In the genomic region with DNA sequence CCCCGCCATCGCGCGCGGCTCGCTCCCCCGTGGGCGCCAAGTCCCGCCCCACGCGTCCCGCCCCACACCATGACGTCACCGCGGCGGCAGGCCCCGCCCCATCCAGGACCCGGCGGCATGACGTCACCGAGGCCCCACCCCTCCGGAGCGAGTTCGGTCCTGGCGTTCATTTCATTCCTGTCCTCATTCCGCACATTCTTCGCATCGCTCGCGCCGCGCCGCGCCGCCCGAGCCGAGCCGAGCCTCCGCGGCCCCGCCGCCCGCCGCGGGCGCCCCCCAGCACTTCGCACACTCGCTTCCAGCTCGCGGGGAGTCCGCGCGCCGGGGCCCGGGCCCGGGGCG, we compare ENCODE assay signal across 8 mouse cellular contexts. TPM values are rescaled to one million over a fixed set of nuclear protein-coding genes. Genes with fewer than 3 reads are reported as not detected.
A peak's percentile ranks its signal among the peaks of the same experiment; 100 is the strongest.
DNase-seq lines count a peak whose midpoint lies in the region; ATAC-seq and TF ChIP-seq lines count a peak whose summit lies in the region.

TSS of gene Tead1 (plus strand) at position 148 of the 342 bp plus-strand sequence.

- 0% methylated on average over 52 of the region's 57 CpGs for WGBS in intestine, embryonic 16.5 days
- WGBS in midbrain, embryonic 11.5 days: under 1% methylated on average over 54 of the region's 57 CpGs
- WGBS in small intestine, adult 2 months: 1% methylated on average over 56 of the region's 57 CpGs

- H3K4me2 ChIP-seq in intestine, embryonic 16.5 days (ENCODE audit: low read depth, low read length): peak within 1 kb of the TSS; percentile 68
- H3K4me2 ChIP-seq in midbrain, embryonic 11.5 days: peak within 1 kb of the TSS; percentile 90

- no peaks in the 10 kb centered on the region for H3K36me3 ChIP-seq in intestine, embryonic 16.5 days (ENCODE audit: control insufficient read depth, insufficient read depth, low read length)
- H3K36me3 ChIP-seq in midbrain, embryonic 11.5 days (ENCODE audit: control insufficient read depth, insufficient read depth, low read length): no peaks in the 10 kb centered on the region
- no peaks in the 10 kb centered on the region for H3K36me3 ChIP-seq in small intestine, adult 2 months (ENCODE audit: control insufficient read depth, insufficient read depth, low read length)

- no peak; the same call in 1 of the 2 replicates for TF ChIP-seq POLR2A in small intestine, adult 2 months (IDR thresholded peaks at IDR 0.05; ENCODE audit: low read depth, low read length)

- H3K9me3 ChIP-seq in intestine, embryonic 16.5 days (ENCODE audit: control insufficient read depth, low read length): no peaks in the 10 kb centered on the region
- H3K9me3 ChIP-seq in midbrain, embryonic 11.5 days (ENCODE audit: control insufficient read depth, low read length): no peaks in the 10 kb centered on the region

- peak; percentile 89 for ATAC-seq in intestine, embryonic 16.5 days
- peak; percentile 89 for ATAC-seq in midbrain, embryonic 11.5 days (ENCODE audit: low FRiP score)

- DNase-seq in adrenal gland, postnatal 25 days: peak; percentile 100
- peak; percentile 92 for DNase-seq in embryo, embryonic 11.5 days (ENCODE audit: low read depth, low spot score)
- no peak for DNase-seq in gonadal fat pad, adult 2 months (ENCODE audit: low read depth)
- DNase-seq in left cerebral cortex, postnatal 36 days (ENCODE audit: low spot score in 2 of 2): peak; percentile 91 to 93
- peak; percentile 99 for DNase-seq in midbrain, embryonic 11.5 days (ENCODE audit: low spot score, missing footprints)
- no peak for DNase-seq in T-cell, adult 2 months (ENCODE audit: low spot score)

- peak within 1 kb of the TSS; percentile 92 for H3K4me3 ChIP-seq in intestine, embryonic 16.5 days (ENCODE audit: low read length)
- peak within 1 kb of the TSS; percentile 93 for H3K4me3 ChIP-seq in midbrain, embryonic 11.5 days (ENCODE audit: low read depth, low read length)
- peak within 1 kb of the TSS; percentile 97 for H3K4me3 ChIP-seq in small intestine, adult 2 months (ENCODE audit: low read depth, low read length)

- peaks cover 4% of the 10 kb centered on the region for H3K4me1 ChIP-seq in intestine, embryonic 16.5 days (ENCODE audit: control insufficient read depth, insufficient read depth, low read length)
- peaks cover 17% of the 10 kb centered on the region for H3K4me1 ChIP-seq in midbrain, embryonic 11.5 days (ENCODE audit: control insufficient read depth, insufficient read depth, low read length)
- no peaks in the 10 kb centered on the region for H3K4me1 ChIP-seq in small intestine, adult 2 months (ENCODE audit: control insufficient read depth, insufficient read depth, insufficient read length, low read length)

- H3K9ac ChIP-seq in intestine, embryonic 16.5 days (ENCODE audit: low read depth, low read length): peak within 1 kb of the TSS; percentile 95
- peak within 1 kb of the TSS; percentile 95 for H3K9ac ChIP-seq in midbrain, embryonic 11.5 days (ENCODE audit: low read length)

- no peaks in the 10 kb centered on the region for H3K27me3 ChIP-seq in intestine, embryonic 16.5 days (replicated peaks; ENCODE audit: control insufficient read depth, insufficient read depth, low read length)
- no peaks in the 10 kb centered on the region for H3K27me3 ChIP-seq in midbrain, embryonic 11.5 days (ENCODE audit: control insufficient read depth, insufficient read depth, low read length)
- no peaks in the 10 kb centered on the region for H3K27me3 ChIP-seq in small intestine, adult 2 months (ENCODE audit: control insufficient read depth, insufficient read depth, low read length)

- TF ChIP-seq CTCF in small intestine, adult 2 months (IDR thresholded peaks at IDR 0.05; ENCODE audit: extremely low read depth, insufficient read length, insufficient replicate concordance, low read depth, low read length): no peak

- intact Hi-C loops in left cerebral cortex, postnatal 36 days (cut with DNase I): loop anchor here (2.0 to 10.0 kb wide), 2 partner anchors 186 to 204 kb away; no protein-coding TSS in a partner anchor

- peak within 1 kb of the TSS; percentile 97 for H3K27ac ChIP-seq in intestine, embryonic 16.5 days (ENCODE audit: low read length)
- peak within 1 kb of the TSS; percentile 85 for H3K27ac ChIP-seq in midbrain, embryonic 11.5 days (ENCODE audit: low read depth, low read length)
- peak within 1 kb of the TSS; percentile 78 for H3K27ac ChIP-seq in small intestine, adult 2 months (ENCODE audit: insufficient read depth, low read depth, low read length)

RNA-seq across cellular contexts. Expression of gene Tead1, which starts in this region (rescaled TPM):
- total RNA-seq in adrenal gland, postnatal 25 days (2021): 55.9 and 73.4 TPM in 2 replicates
- 13.9 and 14.3 TPM in 2 replicates for polyA plus RNA-seq in gonadal fat pad, adult 2 months (2012; rRNA removed)
- polyA plus RNA-seq in intestine, embryonic 16.5 days (2015; fragmentation: Nextera tagmentation; extraction: Ambion mirVana): 9.5 and 10.9 TPM in 2 replicates
- 10 to 100 TPM; 12.6 to 15.8 TPM for total RNA-seq in left cerebral cortex, postnatal 36 days (2021)
- polyA plus RNA-seq in midbrain, embryonic 11.5 days (2014; fragmentation: Nextera tagmentation; extraction: Ambion mirVana): 12.3 and 14.3 TPM in 2 replicates
- polyA plus RNA-seq in small intestine, adult 2 months (2012; rRNA removed): 3.7 and 4.0 TPM in 2 replicates

Comparison
In these comparisons a context has a peak if more than half of its experiments do, and no peak if none do; other contexts are left out.
1. DNase-seq: peak in adrenal gland, postnatal 25 days (single experiment), embryo, embryonic 11.5 days (single experiment), left cerebral cortex, postnatal 36 days (2 of 2) and midbrain, embryonic 11.5 days (single experiment); none in gonadal fat pad, adult 2 months (single experiment) and T-cell, adult 2 months (single experiment).
2. Peak in every context shown above with its lines, with median percentiles within 50 percentile points of each other: H3K27ac ChIP-seq and H3K4me3 ChIP-seq.